ENCODE assay signal across 8 mouse cellular contexts in the genomic region with DNA sequence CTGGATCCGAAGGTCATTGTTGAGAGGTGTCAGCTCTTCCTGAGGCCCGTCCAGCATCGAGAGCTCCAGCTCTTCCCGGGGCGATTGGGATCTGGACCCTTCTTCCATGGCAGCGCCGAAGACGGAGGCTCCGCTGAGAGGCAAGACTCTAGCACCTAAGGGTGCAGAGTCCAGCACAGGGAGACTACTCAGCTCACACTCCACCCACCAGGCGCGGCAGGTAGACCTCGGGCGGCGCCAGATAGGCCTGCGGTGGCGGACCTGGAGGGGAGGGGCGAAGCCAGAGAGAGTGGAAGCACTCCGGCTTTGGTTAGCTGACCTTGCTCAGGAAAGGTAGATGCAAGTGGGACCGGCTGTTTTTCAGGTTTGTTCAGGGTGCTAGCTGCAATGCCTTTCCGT. TPM values are rescaled to one million over a fixed set of nuclear protein-coding genes. Genes with fewer than 3 reads are reported as not detected.
DNase-seq lines count a peak whose midpoint lies in the region; ATAC-seq lines count a peak whose summit lies in the region.

A gene (minus strand): TSS at position 135 of the 399 bp plus-strand sequence.

- H3K4me1 ChIP-seq in embryonic facial prominence, embryonic 15.5 days = peaks cover 8% of the 10 kb centered on the region; the same call in 1 of the 2 replicates
- peaks cover 13% of the 10 kb centered on the region for H3K4me1 ChIP-seq in kidney, embryonic 15.5 days
- no peaks in the 10 kb centered on the region; the same call in 1 of the 2 replicates for H3K4me1 ChIP-seq in stomach, embryonic 14.5 days (ENCODE audit: control insufficient read depth, insufficient read depth, low read length)

- peaks cover 14% of the 10 kb centered on the region; the same call in 1 of the 2 replicates for H3K27me3 ChIP-seq in embryonic facial prominence, embryonic 15.5 days
- H3K27me3 ChIP-seq in kidney, embryonic 15.5 days = peaks cover 27% of the 10 kb centered on the region
- no peaks in the 10 kb centered on the region for H3K27me3 ChIP-seq in stomach, embryonic 14.5 days (ENCODE audit: control insufficient read depth, insufficient read depth, low read length)

- 4% methylated on average over 20 of the region's 20 CpGs for WGBS in embryonic facial prominence, embryonic 15.5 days
- 9% methylated on average over 20 of the region's 20 CpGs for WGBS in kidney, embryonic 15.5 days
- WGBS in stomach, embryonic 14.5 days = 5% methylated on average over 20 of the region's 20 CpGs

- no peak within 1 kb of the TSS for H3K9ac ChIP-seq in embryonic facial prominence, embryonic 15.5 days
- peak within 1 kb of the TSS; percentile 21; the same call in 1 of the 2 replicates for H3K9ac ChIP-seq in kidney, embryonic 15.5 days
- no peak within 1 kb of the TSS for H3K9ac ChIP-seq in stomach, embryonic 14.5 days (replicated peaks; ENCODE audit: low read depth, low read length)

- H3K27ac ChIP-seq in embryonic facial prominence, embryonic 15.5 days (replicated peaks) = no peak within 1 kb of the TSS
- no peak within 1 kb of the TSS for H3K27ac ChIP-seq in kidney, embryonic 15.5 days
- H3K27ac ChIP-seq in stomach, embryonic 14.5 days (ENCODE audit: low read length) = 0 out of 2 replicates have a peak within 1 kb of the TSS, but pooled peaks have one; percentile 15

- peak; percentile 16 for DNase-seq in ovary, postnatal 36 days (ENCODE audit: low spot score)
- DNase-seq in ovary, postnatal 10 days (ENCODE audit: low spot score) = no peak
- DNase-seq in lung, postnatal 10 days = peak; percentile 37
- no peak for DNase-seq in ovary, postnatal 14 days (ENCODE audit: low spot score)
- no peak for DNase-seq in ovary, adult 18-20 months (ENCODE audit: low spot score)

- no peaks in the 10 kb centered on the region for H3K36me3 ChIP-seq in embryonic facial prominence, embryonic 15.5 days
- no peaks in the 10 kb centered on the region for H3K36me3 ChIP-seq in kidney, embryonic 15.5 days
- H3K36me3 ChIP-seq in stomach, embryonic 14.5 days (ENCODE audit: control insufficient read depth, insufficient read depth, low read length) = no peaks in the 10 kb centered on the region

- peak within 1 kb of the TSS; percentile 37 for H3K4me3 ChIP-seq in embryonic facial prominence, embryonic 15.5 days (replicated peaks)
- H3K4me3 ChIP-seq in kidney, embryonic 15.5 days (replicated peaks) = peak within 1 kb of the TSS; percentile 42
- peak within 1 kb of the TSS; percentile 32 for H3K4me3 ChIP-seq in stomach, embryonic 14.5 days (ENCODE audit: low read depth, low read length)

- no peak for ATAC-seq in embryonic facial prominence, embryonic 15.5 days (ENCODE audit: insufficient number of reproducible peaks, low FRiP score, low TSS enrichment, low read depth)
- ATAC-seq in kidney, embryonic 15.5 days (replicated peaks; ENCODE audit: low FRiP score) = peak; percentile 83
- peak; percentile 90 for ATAC-seq in stomach, embryonic 14.5 days (ENCODE audit: insufficient number of reproducible peaks, insufficient read depth, low FRiP score, low read depth)

- H3K4me2 ChIP-seq in embryonic facial prominence, embryonic 15.5 days (replicated peaks) = peak within 1 kb of the TSS; percentile 66
- H3K4me2 ChIP-seq in kidney, embryonic 15.5 days = peak within 1 kb of the TSS; percentile 82
- peak within 1 kb of the TSS; percentile 67 for H3K4me2 ChIP-seq in stomach, embryonic 14.5 days (replicated peaks; ENCODE audit: low read depth, low read length)

- H3K9me3 ChIP-seq in embryonic facial prominence, embryonic 15.5 days (replicated peaks) = no peaks in the 10 kb centered on the region
- no peaks in the 10 kb centered on the region for H3K9me3 ChIP-seq in kidney, embryonic 15.5 days (replicated peaks)
- H3K9me3 ChIP-seq in stomach, embryonic 14.5 days (ENCODE audit: control insufficient read depth, low read depth, low read length) = no peaks in the 10 kb centered on the region

RNA-seq across cellular contexts. Expression of the gene that starts here (rescaled TPM):
- polyA plus RNA-seq in embryonic facial prominence, embryonic 15.5 days (2015; fragmentation: Nextera tagmentation; extraction: Ambion mirVana) = 0.79 and 1.5 TPM in 2 replicates
- 0.23 and 0.30 TPM in 2 replicates for polyA plus RNA-seq in kidney, embryonic 15.5 days (2015; fragmentation: Nextera tagmentation; extraction: Ambion mirVana)
- 1.8 and 2.7 TPM in 2 replicates for polyA plus RNA-seq in stomach, embryonic 14.5 days (2014; fragmentation: Nextera tagmentation; extraction: Ambion mirVana)

Comparison
In these comparisons a context has a peak if more than half of its experiments do, and no peak if none do; other contexts are left out.
1. DNase-seq: peak in ovary, postnatal 36 days (single experiment) and lung, postnatal 10 days (single experiment); none in ovary, postnatal 10 days (single experiment), ovary, postnatal 14 days (single experiment) and ovary, adult 18-20 months (single experiment).
2. Peak in ATAC-seq, H3K4me3 ChIP-seq, H3K9ac ChIP-seq and H3K4me2 ChIP-seq in kidney, embryonic 15.5 days; RNA of the gene not detected or under 1 TPM.
3. Peak in every context shown above with its lines, with median percentiles within 50 percentile points of each other: H3K4me2 ChIP-seq and H3K4me3 ChIP-seq.